Mouse (Mus musculus): Measurements from ENCODE around the gene Npb. TPM values are rescaled to one million over a fixed set of nuclear protein-coding genes. Genes with fewer than 3 reads are reported as not detected.
"Not testable (repeated sequence)": the region's sequence is repeated elsewhere in the genome, so short reads cannot be mapped to it uniquely, and the experiment has no call there.

Gene Npb
- 5.5 and 12.3 TPM in 2 replicates for polyA plus RNA-seq (2012; rRNA removed)
- 11.9 and 14.2 TPM in 2 replicates for polyA plus RNA-seq (2014; fragmentation: Nextera tagmentation; extraction: Ambion mirVana)

GRCm38 (mm10) chr11:120608241-120609034 is at the start of gene Npb:
Npb (plus strand) TSS chr11:120608477.
- H3K4me1 ChIP-seq (replicated peaks; ENCODE audit: control insufficient read depth in 2 of 2, insufficient read depth in 2 of 2, low read length in 1 of 2), result peaks cover 8 to 16% of the 10 kb centered on the region in 2 experiments; a peak in 3 of 4 replicates
- peak within 1 kb of the TSS; percentile 34 for H3K9ac ChIP-seq (replicated peaks)
- peaks cover 29% of the 10 kb centered on the region for H3K36me3 ChIP-seq (replicated peaks; ENCODE audit: control insufficient read depth, insufficient read depth, low read depth)
- TF ChIP-seq CTCF (IDR thresholded peaks at IDR 0.05; ENCODE audit: low read depth) (no peak), EP300 (IDR thresholded peaks at IDR 0.05; ENCODE audit: low read depth) (no peak)
- H3K27ac ChIP-seq, result no peak within 1 kb of the TSS
- H3K4me2 ChIP-seq (ENCODE audit: low read depth), result peak within 1 kb of the TSS; percentile 50
- ATAC-seq (ENCODE audit: insufficient read depth) (0 out of 2 replicates have a peak, but pooled peaks have one; percentile 1), DNase-seq (ENCODE audit: low read depth in 3 of 3, low spot score in 3 of 3) (no peak)
- peaks cover 4% of the 10 kb centered on the region; the same call in 1 of the 2 replicates for H3K27me3 ChIP-seq (ENCODE audit: control insufficient read depth, insufficient read depth, low read length)
- peak within 1 kb of the TSS in 1 of 2 experiments; percentile 34; a peak in 2 of 4 replicates for H3K4me3 ChIP-seq (ENCODE audit: insufficient read depth in 1 of 2, low read depth in 2 of 2, low read length in 2 of 2)
- no peaks in the 10 kb centered on the region for H3K9me3 ChIP-seq (ENCODE audit: control insufficient read depth, low read length)
- WGBS (ENCODE audit: insufficient replicate concordance), result 16% methylated on average over 45 of the region's 45 CpGs

- peaks cover 37% of the 10 kb centered on the region for H3K36me3 ChIP-seq (replicated peaks; ENCODE audit: control insufficient read depth, insufficient read depth, low read depth)
- WGBS (ENCODE audit: insufficient replicate concordance), result 68% methylated on average over 6 of the region's 6 CpGs
- H3K9ac ChIP-seq (replicated peaks); H3K9me3 ChIP-seq (ENCODE audit: control insufficient read depth, low read length); H3K4me3 ChIP-seq (ENCODE audit: insufficient read depth in 1 of 2, low read depth in 2 of 2, low read length in 2 of 2); H3K4me1 ChIP-seq (replicated peaks; ENCODE audit: control insufficient read depth in 2 of 2, insufficient read depth in 2 of 2, low read length in 1 of 2); H3K4me2 ChIP-seq (ENCODE audit: low read depth); H3K27me3 ChIP-seq (ENCODE audit: control insufficient read depth, insufficient read depth, low read length); H3K27ac ChIP-seq; DNase-seq (ENCODE audit: low read depth in 3 of 3, low spot score in 3 of 3); ATAC-seq (ENCODE audit: insufficient read depth): not testable (repeated sequence)
Observed at GRCm38 (mm10) chr11:120558843-120559242, 49.4 kb upstream of the Npb start.

GRCm38 (mm10) chr11:120560952-120561728 is 47.1 kb upstream of the Npb start:
- Histone ChIP-seq H3K36me3 (replicated peaks; ENCODE audit: control insufficient read depth, insufficient read depth, low read depth) (peaks cover 57% of the 10 kb centered on the region), H3K4me3 (ENCODE audit: insufficient read depth in 1 of 2, low read depth in 2 of 2, low read length in 2 of 2) (no peak overlapping the region), H3K27me3 (ENCODE audit: control insufficient read depth, insufficient read depth, low read length) (no peaks in the 10 kb centered on the region), H3K9me3 (ENCODE audit: control insufficient read depth, low read length) (no peaks in the 10 kb centered on the region), H3K4me2 (ENCODE audit: low read depth) (no peak overlapping the region), H3K27ac (no peak overlapping the region), H3K9ac (replicated peaks) (no peak overlapping the region), H3K4me1 (replicated peaks; ENCODE audit: control insufficient read depth in 2 of 2, insufficient read depth in 2 of 2, low read length in 1 of 2) (no peaks in the 10 kb centered on the region)
- no peak for TF ChIP-seq CTCF (IDR thresholded peaks at IDR 0.05; ENCODE audit: low read depth)
- no peak for TF ChIP-seq EP300 (IDR thresholded peaks at IDR 0.05; ENCODE audit: low read depth)
- ATAC-seq (ENCODE audit: insufficient read depth) (no peak), DNase-seq (ENCODE audit: low read depth in 3 of 3, low spot score in 3 of 3) (no peak)
- WGBS (ENCODE audit: insufficient replicate concordance), result 78% methylated on average over 13 of the region's 13 CpGs

- no peak for DNase-seq (ENCODE audit: low read depth in 3 of 3, low spot score in 3 of 3)
- Histone ChIP-seq H3K9ac (replicated peaks) (no peak overlapping the region), H3K27me3 (ENCODE audit: control insufficient read depth, insufficient read depth, low read length) (no peaks in the 10 kb centered on the region), H3K27ac (no peak overlapping the region), H3K9me3 (ENCODE audit: control insufficient read depth, low read length) (no peaks in the 10 kb centered on the region), H3K4me2 (ENCODE audit: low read depth) (no peak overlapping the region), H3K4me3 (ENCODE audit: insufficient read depth in 1 of 2, low read depth in 2 of 2, low read length in 2 of 2) (no peak overlapping the region), H3K4me1 (replicated peaks; ENCODE audit: control insufficient read depth in 2 of 2, insufficient read depth in 2 of 2, low read length in 1 of 2) (no peaks in the 10 kb centered on the region), H3K36me3 (replicated peaks; ENCODE audit: control insufficient read depth, insufficient read depth, low read depth) (peaks cover 73% of the 10 kb centered on the region)
- ATAC-seq (ENCODE audit: insufficient read depth), result no peak
- TF ChIP-seq CTCF (IDR thresholded peaks at IDR 0.05; ENCODE audit: low read depth) (no peak), EP300 (IDR thresholded peaks at IDR 0.05; ENCODE audit: low read depth) (no peak)
- WGBS (ENCODE audit: insufficient replicate concordance), result 91% methylated on average over 13 of the region's 13 CpGs
Observed at GRCm38 (mm10) chr11:120562949-120563348, 45.3 kb upstream of the Npb start.

- Histone ChIP-seq H3K27ac (no peak overlapping the region), H3K9me3 (ENCODE audit: control insufficient read depth, low read length) (no peaks in the 10 kb centered on the region), H3K4me3 (ENCODE audit: insufficient read depth in 1 of 2, low read depth in 2 of 2, low read length in 2 of 2) (no peak overlapping the region), H3K4me1 (replicated peaks; ENCODE audit: control insufficient read depth in 2 of 2, insufficient read depth in 2 of 2, low read length in 1 of 2) (no peaks in the 10 kb centered on the region), H3K4me2 (ENCODE audit: low read depth) (no peak overlapping the region), H3K36me3 (replicated peaks; ENCODE audit: control insufficient read depth, insufficient read depth, low read depth) (peaks cover 86% of the 10 kb centered on the region), H3K9ac (replicated peaks) (no peak overlapping the region), H3K27me3 (ENCODE audit: control insufficient read depth, insufficient read depth, low read length) (no peaks in the 10 kb centered on the region)
- TF ChIP-seq CTCF (IDR thresholded peaks at IDR 0.05; ENCODE audit: low read depth), result no peak
- TF ChIP-seq EP300 (IDR thresholded peaks at IDR 0.05; ENCODE audit: low read depth), result no peak
- ATAC-seq (ENCODE audit: insufficient read depth), result no peak
- WGBS (ENCODE audit: insufficient replicate concordance), result 78% methylated on average over 9 of the region's 9 CpGs
- DNase-seq (ENCODE audit: low read depth in 3 of 3, low spot score in 3 of 3), result no peak
Observed at GRCm38 (mm10) chr11:120565114-120565513, 43.2 kb upstream of the Npb start.

All from liver, embryonic 14.5 days (tissue).